Mouse (Mus musculus): ENCODE results near the gene Hmg20b. TPM values are rescaled to one million over a fixed set of nuclear protein-coding genes. Genes with fewer than 3 reads are reported as not detected.

Hmg20b gene
- polyA plus RNA-seq, 1 experiment from 2014 or later = 81.9 TPM

GRCm38 (mm10) chr10:81302288-81302687 lies 48.0 kb downstream of the Hmg20b start:
- H3K4me2 ChIP-seq = peak overlapping the region; percentile 49
- peak overlapping the region; percentile 70 for H3K27ac ChIP-seq (replicated peaks)
- H3K9ac ChIP-seq = peak overlapping the region; percentile 70
- peak overlapping the region; percentile 22 for H3K4me3 ChIP-seq
- H3K36me3 ChIP-seq = peaks cover 18% of the 10 kb centered on the region
- H3K4me1 ChIP-seq = peaks cover 79% of the 10 kb centered on the region
- no peaks in the 10 kb centered on the region for H3K27me3 ChIP-seq (replicated peaks)
- no peaks in the 10 kb centered on the region for H3K9me3 ChIP-seq
- WGBS = 54% methylated on average over 4 of the region's 4 CpGs
- no peak for ATAC-seq (ENCODE audit: extremely low read depth, insufficient number of reproducible peaks, low FRiP score, low TSS enrichment)

GRCm38 (mm10) chr10:81301321-81301720 lies 49.0 kb downstream of the Hmg20b start:
- H3K4me1 ChIP-seq = peaks cover 82% of the 10 kb centered on the region
- no peak overlapping the region for H3K4me3 ChIP-seq
- no peak overlapping the region for H3K4me2 ChIP-seq
- peak overlapping the region; percentile 64; the same call in 1 of the 2 replicates for H3K9ac ChIP-seq
- no peaks in the 10 kb centered on the region for H3K9me3 ChIP-seq
- no peak for ATAC-seq (ENCODE audit: extremely low read depth, insufficient number of reproducible peaks, low FRiP score, low TSS enrichment)
- H3K36me3 ChIP-seq = peaks cover 14% of the 10 kb centered on the region
- H3K27me3 ChIP-seq (replicated peaks) = no peaks in the 10 kb centered on the region
- peak overlapping the region; percentile 17; the same call in 1 of the 2 replicates for H3K27ac ChIP-seq (replicated peaks)
- WGBS = 80% methylated on average over 9 of the region's 9 CpGs

GRCm38 (mm10) chr10:81300352-81300907 lies 49.9 kb downstream of the Hmg20b start:
- Histone ChIP-seq H3K36me3 (peaks cover 5% of the 10 kb centered on the region; the same call in 1 of the 2 replicates), H3K9ac (peak overlapping the region; percentile 64), H3K9me3 (no peaks in the 10 kb centered on the region), H3K4me3 (no peak overlapping the region), H3K27ac (replicated peaks) (0 out of 2 replicates have a peak overlapping the region, but pooled peaks have one; percentile 17), H3K4me2 (no peak overlapping the region), H3K27me3 (replicated peaks) (no peaks in the 10 kb centered on the region), H3K4me1 (peaks cover 89% of the 10 kb centered on the region)
- no peak for ATAC-seq (ENCODE audit: extremely low read depth, insufficient number of reproducible peaks, low FRiP score, low TSS enrichment)
- 67% methylated on average over 9 of the region's 9 CpGs for WGBS

GRCm38 (mm10) chr10:81299585-81300351 lies 50.5 kb downstream of the Hmg20b start:
- WGBS = 80% methylated on average over 14 of the region's 14 CpGs
- H3K27me3 ChIP-seq (replicated peaks) = no peaks in the 10 kb centered on the region
- H3K27ac ChIP-seq (replicated peaks) = peak overlapping the region; percentile 36; the same call in 1 of the 2 replicates
- peaks cover 5% of the 10 kb centered on the region; the same call in 1 of the 2 replicates for H3K36me3 ChIP-seq
- peak overlapping the region; percentile 64 for H3K9ac ChIP-seq
- H3K9me3 ChIP-seq = no peaks in the 10 kb centered on the region
- H3K4me2 ChIP-seq = no peak overlapping the region
- H3K4me3 ChIP-seq = no peak overlapping the region
- no peak for ATAC-seq (ENCODE audit: extremely low read depth, insufficient number of reproducible peaks, low FRiP score, low TSS enrichment)
- H3K4me1 ChIP-seq = peaks cover 92% of the 10 kb centered on the region

- WGBS = 88% methylated on average over 17 of the region's 17 CpGs
- ATAC-seq (ENCODE audit: extremely low read depth, insufficient number of reproducible peaks, low FRiP score, low TSS enrichment) = no peak
- no peak overlapping the region for H3K9ac ChIP-seq
- H3K4me1 ChIP-seq = peaks cover 92% of the 10 kb centered on the region
- no peak overlapping the region for H3K4me3 ChIP-seq
- peak overlapping the region; percentile 26 for H3K4me2 ChIP-seq
- H3K36me3 ChIP-seq = peaks cover 5% of the 10 kb centered on the region; the same call in 1 of the 2 replicates
- H3K9me3 ChIP-seq = no peaks in the 10 kb centered on the region
- H3K27ac ChIP-seq (replicated peaks) = peak overlapping the region; percentile 77
- no peaks in the 10 kb centered on the region for H3K27me3 ChIP-seq (replicated peaks)
Observed at GRCm38 (mm10) chr10:81298369-81299100, 51.7 kb downstream of the Hmg20b start.

- peaks cover 86% of the 10 kb centered on the region for H3K4me1 ChIP-seq
- no peak for ATAC-seq (ENCODE audit: extremely low read depth, insufficient number of reproducible peaks, low FRiP score, low TSS enrichment)
- H3K27me3 ChIP-seq (replicated peaks) = no peaks in the 10 kb centered on the region
- H3K27ac ChIP-seq (replicated peaks) = peak overlapping the region; percentile 77
- H3K9ac ChIP-seq = peak overlapping the region; percentile 69
- no peaks in the 10 kb centered on the region for H3K9me3 ChIP-seq
- H3K4me2 ChIP-seq = peak overlapping the region; percentile 26
- H3K36me3 ChIP-seq = peaks cover 5% of the 10 kb centered on the region; the same call in 1 of the 2 replicates
- H3K4me3 ChIP-seq = no peak overlapping the region
- 30% methylated on average over 10 of the region's 10 CpGs for WGBS
Observed at GRCm38 (mm10) chr10:81297845-81298244, 52.4 kb downstream of the Hmg20b start.

- peak overlapping the region; percentile 77 for H3K27ac ChIP-seq (replicated peaks)
- no peak overlapping the region for H3K4me3 ChIP-seq
- peaks cover 80% of the 10 kb centered on the region for H3K4me1 ChIP-seq
- 77% methylated on average over 6 of the region's 6 CpGs for WGBS
- no peaks in the 10 kb centered on the region for H3K9me3 ChIP-seq
- H3K36me3 ChIP-seq = peaks cover 5% of the 10 kb centered on the region; the same call in 1 of the 2 replicates
- peak overlapping the region; percentile 69 for H3K9ac ChIP-seq
- no peaks in the 10 kb centered on the region for H3K27me3 ChIP-seq (replicated peaks)
- H3K4me2 ChIP-seq = peak overlapping the region; percentile 26; the same call in 1 of the 2 replicates
- ATAC-seq (ENCODE audit: extremely low read depth, insufficient number of reproducible peaks, low FRiP score, low TSS enrichment) = no peak
Observed at GRCm38 (mm10) chr10:81297246-81297645, 53.0 kb downstream of the Hmg20b start.

Small RNAs within 50 kb of the gene (microRNA-seq; reads per million reads assigned to microRNA genes)
- gene Mir6913 = 0.61 reads per million

Other genes with a start within 250 kb of the Hmg20b start
- gene Map2k2, start 244.6 kb downstream of the Hmg20b start, polyA plus RNA-seq (2015; fragmentation: Nextera tagmentation; extraction: Ambion mirVana) = 150 TPM in 2 replicates
- gene Zbtb7a, start 215.3 kb downstream of the Hmg20b start, polyA plus RNA-seq (2015; fragmentation: Nextera tagmentation; extraction: Ambion mirVana) = 19.5 and 20.1 TPM in 2 replicates
- gene Pias4, start 182.6 kb downstream of the Hmg20b start, polyA plus RNA-seq (2015; fragmentation: Nextera tagmentation; extraction: Ambion mirVana) = 35.7 and 40.3 TPM in 2 replicates
- gene Eef2, start 173.8 kb downstream of the Hmg20b start, polyA plus RNA-seq (2015; fragmentation: Nextera tagmentation; extraction: Ambion mirVana) = 393 and 411 TPM in 2 replicates
- gene Dapk3, start 167.5 kb downstream of the Hmg20b start, polyA plus RNA-seq (2015; fragmentation: Nextera tagmentation; extraction: Ambion mirVana) = 41.5 and 42.4 TPM in 2 replicates
- 0.27 TPM in 1 of 2 replicates, not detected in the other for gene 4930442H23Rik, start 166.6 kb downstream of the Hmg20b start, polyA plus RNA-seq (2015; fragmentation: Nextera tagmentation; extraction: Ambion mirVana)
- 5.2 and 6.1 TPM in 2 replicates for gene Nmrk2, start 148.4 kb downstream of the Hmg20b start, polyA plus RNA-seq (2015; fragmentation: Nextera tagmentation; extraction: Ambion mirVana)
- gene Atcay, start 119.6 kb downstream of the Hmg20b start, polyA plus RNA-seq (2015; fragmentation: Nextera tagmentation; extraction: Ambion mirVana) = 0.43 and 0.53 TPM in 2 replicates
- 4.1 and 6.5 TPM in 2 replicates for gene Zfr2, start 117.3 kb downstream of the Hmg20b start, polyA plus RNA-seq (2015; fragmentation: Nextera tagmentation; extraction: Ambion mirVana)
- 1.6 and 1.9 TPM in 2 replicates for gene Matk, start 97.5 kb downstream of the Hmg20b start, polyA plus RNA-seq (2015; fragmentation: Nextera tagmentation; extraction: Ambion mirVana)
- 244 and 260 TPM in 2 replicates for gene Mrpl54, start 83.5 kb downstream of the Hmg20b start, polyA plus RNA-seq (2015; fragmentation: Nextera tagmentation; extraction: Ambion mirVana)
- 45.4 and 51.4 TPM in 2 replicates for gene Apba3, start 83.5 kb downstream of the Hmg20b start, polyA plus RNA-seq (2015; fragmentation: Nextera tagmentation; extraction: Ambion mirVana)
- gene Tjp3, start 58.9 kb downstream of the Hmg20b start, polyA plus RNA-seq (2015; fragmentation: Nextera tagmentation; extraction: Ambion mirVana) = 2.2 and 2.4 TPM in 2 replicates
- gene Pip5k1c, start 57.5 kb downstream of the Hmg20b start, polyA plus RNA-seq (2015; fragmentation: Nextera tagmentation; extraction: Ambion mirVana) = 31.0 and 32.0 TPM in 2 replicates
- 25.6 and 28.2 TPM in 2 replicates for gene Cactin, start 29.4 kb downstream of the Hmg20b start, polyA plus RNA-seq (2015; fragmentation: Nextera tagmentation; extraction: Ambion mirVana)
- 13.6 and 14.7 TPM in 2 replicates for gene Tbxa2r, start 21.7 kb downstream of the Hmg20b start, polyA plus RNA-seq (2015; fragmentation: Nextera tagmentation; extraction: Ambion mirVana)
- 0.06 TPM in 1 of 2 replicates, not detected in the other for gene Gipc3, start 7.2 kb downstream of the Hmg20b start, polyA plus RNA-seq (2015; fragmentation: Nextera tagmentation; extraction: Ambion mirVana)
- gene Mfsd12, start 7.0 kb upstream of the Hmg20b start, polyA plus RNA-seq (2015; fragmentation: Nextera tagmentation; extraction: Ambion mirVana) = 10.7 and 11.1 TPM in 2 replicates
- 0.98 and 1.1 TPM in 2 replicates for gene 4930404N11Rik, start 15.3 kb upstream of the Hmg20b start, polyA plus RNA-seq (2015; fragmentation: Nextera tagmentation; extraction: Ambion mirVana)
- gene Fzr1, start 28.0 kb upstream of the Hmg20b start, polyA plus RNA-seq (2015; fragmentation: Nextera tagmentation; extraction: Ambion mirVana) = 72.2 and 78.1 TPM in 2 replicates
- 69.7 and 73.6 TPM in 2 replicates for gene Dohh, start 33.9 kb upstream of the Hmg20b start, polyA plus RNA-seq (2015; fragmentation: Nextera tagmentation; extraction: Ambion mirVana)
- gene Gm48551, start 34.0 kb upstream of the Hmg20b start, polyA plus RNA-seq (2015; fragmentation: Nextera tagmentation; extraction: Ambion mirVana) = 2.1 and 2.3 TPM in 2 replicates
- gene Gm48552, start 38.5 kb upstream of the Hmg20b start, polyA plus RNA-seq (2015; fragmentation: Nextera tagmentation; extraction: Ambion mirVana) = 0.82 and 1.1 TPM in 2 replicates
- gene Smim24, start 42.6 kb upstream of the Hmg20b start, polyA plus RNA-seq (2015; fragmentation: Nextera tagmentation; extraction: Ambion mirVana) = 2.7 and 3.1 TPM in 2 replicates
- 56.6 and 57.4 TPM in 2 replicates for gene Nfic, start 105.2 kb upstream of the Hmg20b start, polyA plus RNA-seq (2015; fragmentation: Nextera tagmentation; extraction: Ambion mirVana)
- gene Celf5, start 132.2 kb upstream of the Hmg20b start, polyA plus RNA-seq (2015; fragmentation: Nextera tagmentation; extraction: Ambion mirVana) = 0.15 and 0.16 TPM in 2 replicates
- gene Ncln, start 145.9 kb upstream of the Hmg20b start, polyA plus RNA-seq (2015; fragmentation: Nextera tagmentation; extraction: Ambion mirVana) = 51.7 and 53.8 TPM in 2 replicates
- 0.53 and 0.62 TPM in 2 replicates for gene S1pr4, start 149.7 kb upstream of the Hmg20b start, polyA plus RNA-seq (2015; fragmentation: Nextera tagmentation; extraction: Ambion mirVana)
- 1.5 and 2.0 TPM in 2 replicates for gene Gna15, start 173.7 kb upstream of the Hmg20b start, polyA plus RNA-seq (2015; fragmentation: Nextera tagmentation; extraction: Ambion mirVana)
- 59.0 and 62.7 TPM in 2 replicates for gene Gna11, start 194.7 kb upstream of the Hmg20b start, polyA plus RNA-seq (2015; fragmentation: Nextera tagmentation; extraction: Ambion mirVana)
- gene Aes, start 209.0 kb upstream of the Hmg20b start, polyA plus RNA-seq (2015; fragmentation: Nextera tagmentation; extraction: Ambion mirVana) = 629 and 649 TPM in 2 replicates
- gene Tle2, start 224.1 kb upstream of the Hmg20b start, polyA plus RNA-seq (2015; fragmentation: Nextera tagmentation; extraction: Ambion mirVana) = 23.4 and 26.4 TPM in 2 replicates